Mouse (Mus musculus) frontal cortex, postnatal 36 days (tissue): ENCODE measurements around the gene Dnah8.

ENCODE experiments used
- DNase-seq, 2 experiments: peaks; one replicate each; pipeline ENCODE4 v3.0.0; 2022; ENCODE audit warnings: low spot score in 2 of 2

Dnah8 gene

DNA sequence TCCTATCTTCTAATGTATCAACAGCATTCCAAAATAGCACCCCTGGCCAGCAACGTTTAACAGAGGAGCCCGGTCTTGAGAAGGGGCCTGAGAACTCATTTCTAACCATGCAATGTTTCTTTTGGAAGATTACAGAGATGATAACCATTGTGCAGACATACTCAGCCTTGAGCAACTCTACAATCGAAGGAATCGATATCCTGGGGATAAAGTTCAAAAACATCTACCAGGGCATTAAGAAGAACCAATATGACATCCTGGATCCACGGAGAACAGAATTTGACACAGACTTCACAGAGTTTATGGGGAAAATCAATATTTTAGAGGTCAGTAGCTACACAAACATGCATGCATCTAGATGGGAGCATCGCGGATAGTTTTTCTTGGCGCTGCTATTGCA is 39.0 kb downstream of the Dnah8 start:
- no peak for DNase-seq

GRCm38 (mm10) chr17:30664856-30665255 is 40.7 kb downstream of the Dnah8 start:
- no peak for DNase-seq

DNA sequence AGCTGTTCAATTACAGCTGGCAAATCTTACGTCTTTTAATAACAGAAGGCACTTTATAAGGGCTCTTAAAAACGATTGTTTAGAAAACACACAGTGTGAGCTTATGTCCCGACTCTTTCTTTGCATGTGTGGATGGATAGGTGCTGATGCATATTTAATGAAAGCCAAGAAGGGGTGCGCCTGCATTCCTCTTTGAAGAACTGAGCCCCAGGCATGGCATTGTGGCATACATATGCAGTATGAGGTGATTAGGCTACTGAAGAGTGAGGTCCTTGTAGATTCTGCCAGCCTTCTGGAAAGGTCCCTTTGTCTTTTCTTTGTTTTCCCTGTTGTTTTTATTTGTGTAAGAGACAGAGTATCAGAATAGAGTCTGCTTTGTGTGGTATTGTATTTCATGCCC is 48.4 kb downstream of the Dnah8 start:
- DNase-seq, result no peak

DNA sequence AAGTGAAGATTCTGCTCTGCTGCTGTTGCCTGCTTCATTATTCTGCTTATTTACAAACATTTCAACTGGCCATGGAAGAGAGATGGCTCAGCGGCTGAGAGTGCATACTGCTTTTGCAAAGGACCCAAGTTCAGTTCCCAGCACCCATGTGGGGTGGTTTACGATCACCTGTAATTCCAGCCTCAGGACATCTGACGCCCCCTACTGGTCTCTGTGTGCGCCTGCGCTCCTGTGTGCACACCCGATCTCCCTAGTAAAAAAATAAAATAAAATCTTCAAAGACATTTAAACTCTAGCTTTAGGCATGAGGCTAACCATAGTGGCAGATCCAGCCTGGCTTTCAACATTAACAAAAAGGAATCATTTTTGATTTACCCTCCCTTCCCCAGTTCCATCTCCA is 48.9 kb downstream of the Dnah8 start:
- DNase-seq, result no peak

DNA sequence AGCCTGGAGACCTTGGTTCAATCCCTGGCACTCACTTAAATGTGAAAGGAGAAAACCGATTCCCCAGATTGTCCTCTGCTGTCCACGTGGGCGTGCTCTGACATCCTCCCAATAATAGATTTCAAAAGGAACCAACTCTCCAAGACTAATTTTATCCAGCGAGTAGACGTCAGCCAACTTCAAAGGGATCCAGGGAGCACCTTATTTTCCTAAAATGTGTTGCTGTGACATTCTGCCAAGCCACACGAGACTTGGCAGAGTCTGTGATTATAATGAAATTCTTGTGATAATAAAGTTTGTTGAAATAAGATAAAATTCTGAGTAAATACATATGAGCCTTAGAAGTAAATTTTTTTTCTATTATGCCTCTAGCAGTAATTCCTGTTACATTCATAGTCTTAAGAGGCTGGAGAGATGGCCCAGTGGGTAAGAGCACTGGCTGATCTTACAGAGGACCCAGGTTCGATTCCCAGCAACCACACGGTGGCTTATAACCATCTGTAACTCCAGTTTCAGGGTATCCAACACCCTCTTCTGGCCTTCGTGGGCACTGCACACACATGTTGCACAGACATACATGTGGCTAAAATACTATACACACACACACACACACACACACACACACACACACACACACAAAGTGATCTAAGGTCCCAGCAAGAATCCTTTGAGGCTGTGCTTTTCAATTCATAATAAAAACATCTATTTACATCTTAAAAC is 51.0 kb downstream of the Dnah8 start:
- peak in 1 of 2 experiments; percentile 13 for DNase-seq

DNA sequence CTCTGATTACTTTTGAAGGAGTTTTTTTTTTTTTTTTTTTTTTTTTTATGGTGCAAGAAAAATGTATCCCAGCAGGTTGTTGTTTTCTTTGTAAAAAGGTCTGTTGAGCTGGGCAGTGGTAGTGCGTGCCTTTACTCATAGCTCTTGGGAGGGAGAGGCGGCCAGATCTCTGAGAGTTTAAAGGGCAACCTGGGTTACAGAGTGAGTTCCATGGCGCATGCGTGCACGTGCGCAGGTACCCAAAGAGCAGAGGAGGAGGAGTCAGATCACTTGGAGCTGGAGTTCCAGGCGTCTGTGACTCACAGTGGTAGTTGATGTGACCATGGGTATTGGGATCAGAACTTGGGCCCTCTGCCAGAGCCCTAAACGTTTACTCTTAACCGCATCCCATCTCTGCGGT is 54.4 kb downstream of the Dnah8 start:
- DNase-seq, result no peak

DNA sequence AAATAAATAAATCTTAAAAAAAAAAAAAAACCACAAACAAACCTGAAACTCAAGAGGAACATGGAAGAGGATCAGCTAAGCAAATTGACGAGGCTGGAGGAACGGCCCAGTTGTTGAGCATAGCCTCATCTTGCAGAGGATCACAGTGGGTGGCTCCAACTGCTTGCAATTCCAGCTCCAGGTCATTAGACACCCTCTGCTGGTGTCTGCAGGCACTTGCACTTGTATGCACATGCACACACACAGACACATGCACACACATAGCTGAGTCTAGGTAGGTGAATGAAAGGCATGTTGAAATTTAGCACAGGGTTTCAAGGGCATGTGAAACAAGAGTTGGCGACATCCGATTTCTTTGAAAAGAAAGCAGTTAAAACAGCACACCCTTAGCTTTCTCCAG is 55.5 kb downstream of the Dnah8 start:
- DNase-seq, result no peak

GRCm38 (mm10) chr17:30681604-30682003 is 57.5 kb downstream of the Dnah8 start:
- DNase-seq, result peak in 1 of 2 experiments; percentile 28

DNA sequence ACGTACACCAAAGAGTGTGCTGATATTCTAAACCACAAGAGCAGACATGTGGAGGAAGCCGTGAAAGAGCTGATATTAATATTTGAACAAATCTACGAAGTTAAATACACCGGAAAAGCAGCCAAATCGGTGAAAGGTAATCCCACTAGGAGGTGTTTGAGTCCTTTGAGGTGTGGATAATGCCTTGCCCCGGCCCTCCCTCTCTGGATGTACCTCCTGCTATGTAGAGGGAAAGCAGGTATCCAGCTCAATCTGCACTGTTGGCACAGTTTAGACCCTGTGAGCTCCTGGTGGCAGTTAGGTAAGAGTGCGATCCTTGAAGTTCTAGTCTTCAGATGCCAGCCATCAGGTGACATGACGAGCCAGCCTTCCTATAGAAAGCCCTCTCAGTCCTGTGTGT is 66.0 kb downstream of the Dnah8 start:
- no peak for DNase-seq

GRCm38 (mm10) chr17:30691481-30691880 is 67.3 kb downstream of the Dnah8 start:
- DNase-seq, result no peak

DNA sequence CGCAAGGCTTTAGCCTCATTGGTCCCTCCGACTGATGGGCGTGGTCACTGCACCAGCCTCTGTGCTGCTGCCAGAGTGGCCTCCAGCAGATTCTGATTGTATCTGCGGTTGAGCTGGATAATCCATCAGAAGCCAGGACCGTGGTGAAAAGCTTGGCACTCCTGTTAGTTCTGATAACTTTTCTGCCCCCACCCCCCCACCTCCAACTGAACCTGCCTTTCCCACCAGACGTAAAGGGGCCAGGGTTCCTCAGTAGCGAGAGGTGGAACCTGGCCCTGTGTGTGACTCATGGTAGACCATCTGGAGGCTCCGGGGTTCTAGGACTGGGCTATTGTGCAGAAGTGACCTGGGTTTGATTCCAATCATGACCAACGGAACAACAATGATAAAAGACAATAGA is 70.1 kb downstream of the Dnah8 start:
- DNase-seq, result no peak

- DNase-seq, result no peak
Observed at GRCm38 (mm10) chr17:30714732-30715131, 90.6 kb downstream of the Dnah8 start.

DNA sequence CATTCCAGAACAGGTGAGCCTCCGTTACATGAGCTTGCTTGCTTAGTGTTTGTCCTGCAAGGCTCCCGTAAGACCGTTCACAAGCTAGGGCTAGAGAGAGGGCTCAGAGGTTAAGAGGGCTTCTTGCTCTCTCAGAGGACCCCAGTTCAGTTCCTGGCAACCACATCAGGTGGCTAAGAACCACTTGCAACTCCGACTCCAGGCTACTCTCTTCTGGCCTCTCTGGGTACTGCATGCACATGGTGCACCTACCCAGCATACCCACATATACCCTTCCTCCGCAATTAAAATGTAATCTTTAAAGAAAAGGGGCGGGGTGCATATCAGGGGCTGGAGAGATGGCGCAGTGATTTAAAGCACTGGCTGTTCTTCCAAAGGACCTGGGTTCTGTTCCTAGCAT is 94.0 kb downstream of the Dnah8 start:
- no peak for DNase-seq

DNA sequence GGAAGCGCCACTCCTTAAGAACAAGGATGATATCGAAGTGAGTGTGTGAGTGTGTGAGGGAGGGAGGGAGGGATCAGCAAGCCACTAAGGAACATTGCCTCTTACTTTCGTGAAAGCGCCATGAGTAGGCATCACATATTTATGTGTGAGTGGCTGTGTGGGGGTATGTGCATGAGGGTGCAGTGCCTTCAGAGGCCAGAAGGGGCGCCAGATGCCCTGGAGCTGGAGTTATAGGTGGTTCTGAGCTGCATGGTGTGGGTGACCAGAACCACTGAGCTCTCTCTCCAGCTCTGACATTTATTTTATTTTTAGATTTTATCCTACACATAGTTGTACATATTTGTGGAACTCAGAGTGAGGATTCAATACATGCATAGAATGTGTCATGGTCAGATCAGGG is 94.9 kb downstream of the Dnah8 start:
- DNase-seq, result no peak

DNA sequence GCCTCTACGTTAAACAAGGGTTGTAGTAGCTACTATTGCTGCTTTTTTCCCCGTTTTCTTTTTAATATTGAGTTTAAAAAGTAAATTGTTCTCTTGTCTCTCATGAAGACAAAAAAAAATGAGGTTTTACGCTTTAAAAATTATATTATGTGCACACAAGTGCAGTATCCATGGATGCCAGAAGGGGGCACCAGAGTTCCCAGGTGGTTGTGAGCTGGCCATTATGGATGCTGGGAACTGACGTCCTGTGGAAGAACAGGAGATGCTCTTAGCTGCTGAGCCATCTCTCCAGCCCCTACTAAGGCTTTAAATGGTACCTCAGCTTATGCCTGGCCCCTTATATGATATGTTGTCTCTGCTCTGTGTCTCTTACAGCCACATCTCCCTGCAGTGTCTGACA is 103.6 kb downstream of the Dnah8 start:
- no peak for DNase-seq

- no peak for DNase-seq
Observed at GRCm38 (mm10) chr17:30732736-30733135, 108.6 kb downstream of the Dnah8 start.

GRCm38 (mm10) chr17:30734770-30735169 is 110.6 kb downstream of the Dnah8 start:
- no peak for DNase-seq

- DNase-seq, result no peak
Observed at GRCm38 (mm10) chr17:30735454-30735853, 111.3 kb downstream of the Dnah8 start.

DNA sequence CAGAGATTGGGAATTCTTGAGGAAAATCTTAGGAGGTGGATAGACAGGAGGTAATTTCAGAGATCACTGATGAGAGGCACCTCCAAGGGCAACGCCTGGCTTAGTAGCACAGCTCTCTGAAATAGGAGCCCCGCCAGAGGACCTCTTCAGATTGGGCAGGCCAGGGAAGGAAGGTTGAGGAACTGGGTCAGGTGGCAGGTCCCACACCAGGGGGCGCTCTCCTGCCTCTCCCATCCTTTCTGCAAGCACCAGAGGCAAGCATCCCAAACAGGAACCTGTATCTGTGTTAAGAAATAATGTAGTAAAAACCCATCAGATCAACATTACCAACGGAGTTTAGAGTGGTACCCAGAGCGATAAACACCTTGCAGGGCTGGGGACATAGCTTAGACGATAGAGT is 113.6 kb downstream of the Dnah8 start:
- DNase-seq, result peak; percentile 11 to 34

- no peak for DNase-seq
Observed at GRCm38 (mm10) chr17:30739769-30740168, 115.6 kb downstream of the Dnah8 start.

GRCm38 (mm10) chr17:30743947-30744346 is 119.8 kb downstream of the Dnah8 start:
- DNase-seq, result no peak

DNA sequence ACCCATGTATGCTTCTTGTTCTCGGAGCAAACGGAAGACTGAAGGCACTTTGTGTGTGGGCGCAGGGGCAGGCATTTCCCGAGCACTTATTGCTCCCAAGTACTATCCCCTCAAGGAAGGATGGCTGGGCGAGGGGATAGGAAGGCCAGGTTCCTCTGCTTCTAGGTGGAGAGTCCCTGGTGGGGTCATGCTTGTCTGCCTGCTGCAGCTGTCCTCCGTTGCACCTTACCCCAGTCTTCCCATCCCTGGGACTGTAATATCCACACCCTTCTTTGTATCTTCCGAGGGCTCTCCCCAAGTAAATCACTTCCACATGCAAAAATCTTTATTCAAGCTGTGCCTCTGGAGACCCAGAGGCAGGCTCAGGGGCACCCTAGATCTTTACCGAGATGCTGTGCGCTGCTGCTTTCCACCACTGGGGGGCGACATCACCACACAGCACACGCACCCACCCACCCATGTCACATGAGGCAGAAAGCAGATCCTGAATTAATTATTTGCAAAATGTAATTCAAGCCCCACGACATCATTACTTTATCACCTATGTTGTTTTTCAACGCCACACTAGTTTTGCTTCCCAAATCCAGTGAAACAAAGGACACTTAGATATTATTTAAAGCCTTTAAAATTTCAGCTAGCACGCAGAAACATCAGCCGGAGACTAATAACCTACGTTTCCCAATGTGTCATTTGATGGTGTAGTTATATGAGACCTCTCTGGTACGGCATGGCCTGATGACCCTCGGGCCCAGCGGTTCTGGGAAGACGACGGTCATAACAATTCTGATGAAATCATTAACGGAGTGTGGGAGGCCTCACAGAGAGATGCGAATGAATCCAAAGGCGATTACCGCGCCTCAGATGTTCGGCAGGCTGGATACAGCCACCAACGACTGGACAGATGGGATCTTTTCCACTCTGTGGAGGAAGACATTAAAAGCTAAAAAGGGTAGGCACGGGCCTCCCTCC is 122.2 kb downstream of the Dnah8 start:
- peak; percentile 73 to 84 for DNase-seq

GRCm38 (mm10) chr17:30749391-30749790 is 125.2 kb downstream of the Dnah8 start:
- no peak for DNase-seq
